Mouse (Mus musculus) liver, adult 2 months (tissue): ENCODE results near the gene Slc22a15.

Experiments
- CTCF ChIP-seq: fragments of 200-500 bp; IDR thresholded peaks from 2 replicates; pipeline ENCODE4 v1.5.1; 2011; ENCODE audit warnings: low read depth, low read length, control low read depth
- POLR2A ChIP-seq: fragments of 200-500 bp; IDR thresholded peaks from 2 replicates; pipeline ENCODE4 v1.6.1; 2011; ENCODE audit warnings: low read length, control low read depth; ENCODE audit not compliant: insufficient read depth; ENCODE audit errors: extremely low read depth

DNA sequence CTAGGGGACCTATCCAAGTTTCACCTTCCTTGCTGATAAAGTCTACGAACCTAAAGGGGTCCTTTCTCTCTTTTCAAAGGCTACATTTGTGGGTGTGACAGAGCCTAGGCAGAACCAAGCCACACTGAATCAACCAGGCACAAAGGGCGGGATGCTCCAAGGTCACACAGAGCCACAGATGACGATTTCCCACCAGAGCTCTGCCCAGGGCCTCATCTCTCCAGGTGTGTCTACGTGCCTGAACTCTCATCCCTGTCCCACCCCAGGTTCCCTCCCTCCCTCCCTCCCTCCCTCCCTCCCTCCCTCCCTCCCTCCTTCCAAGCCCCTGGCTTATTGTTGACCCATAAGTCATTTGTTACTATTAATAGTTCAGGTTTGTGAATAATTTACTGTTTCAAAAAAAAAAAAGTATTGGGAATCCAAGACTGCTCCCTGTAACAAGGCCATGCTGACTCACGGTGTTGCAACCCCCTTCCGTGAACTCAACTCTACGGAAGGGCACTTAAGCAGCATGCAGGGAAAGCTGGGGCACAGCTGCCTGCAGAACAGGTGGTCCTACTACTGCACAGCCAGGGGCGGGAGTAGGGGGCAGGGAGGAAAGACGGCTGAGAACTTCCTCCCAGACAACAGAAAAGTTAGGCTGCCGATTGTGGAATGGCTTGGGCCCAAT lies 92.9 kb downstream of the Slc22a15 start:
- TF ChIP-seq CTCF (no peak), POLR2A (no peak)
